Mouse (Mus musculus) c-Kit-positive CD71-positive TER-119-positive erythroid progenitor cells, embryonic 14.5 days (primary cell): ENCODE measurements around the gene Lrrc27.

ENCODE experiments used
- DNase-seq: peaks from one replicate; pipeline ENCODE4 v3.0.0-alpha.2; 2013; ENCODE audit warnings: low spot score

The Lrrc27 gene

GRCm38 (mm10) chr7:139276150-139276549, 63.4 kb downstream of the Lrrc27 start:
- DNase-seq, result no peak

- DNase-seq, result no peak
Measured at GRCm38 (mm10) chr7:139277536-139277935, 64.7 kb downstream of the Lrrc27 start.

- no peak for DNase-seq
Measured at GRCm38 (mm10) chr7:139279571-139279970, 66.8 kb downstream of the Lrrc27 start.

- no peak for DNase-seq
Measured at GRCm38 (mm10) chr7:139280044-139280443, 67.3 kb downstream of the Lrrc27 start.

GRCm38 (mm10) chr7:139281195-139281594, 68.4 kb downstream of the Lrrc27 start:
- DNase-seq, result no peak

- no peak for DNase-seq
Measured at GRCm38 (mm10) chr7:139282037-139282436, 69.2 kb downstream of the Lrrc27 start.

- no peak for DNase-seq
Measured at GRCm38 (mm10) chr7:139285295-139285943, 72.6 kb downstream of the Lrrc27 start.

- DNase-seq, result no peak
Measured at GRCm38 (mm10) chr7:139288540-139288939, 75.8 kb downstream of the Lrrc27 start.
